Mouse (Mus musculus) spleen, adult 2 months (tissue): ENCODE measurements around the gene Mfsd12.

Experiments
- CTCF ChIP-seq: fragments of 200-500 bp; IDR thresholded peaks from 2 replicates; pipeline ENCODE4 v1.5.1; 2011; ENCODE audit warnings: mild to moderate bottlenecking, inconsistent platforms; ENCODE audit not compliant: insufficient read depth, insufficient read length, insufficient replicate concordance; ENCODE audit errors: extremely low read depth
- POLR2A ChIP-seq: fragments of 200-500 bp; IDR thresholded peaks from 2 replicates; pipeline ENCODE4 v1.6.1; 2011; ENCODE audit warnings: low read depth, low read length, inconsistent platforms

GRCm38 (mm10) chr10:81329194-81329975 lies 27.9 kb upstream of the Mfsd12 start:
- TF ChIP-seq CTCF (no peak), POLR2A (peak; percentile 12)
